Mouse (Mus musculus) liver, adult 2 months (tissue): ENCODE measurements around the gene Snapin. TPM values are rescaled to one million over a fixed set of nuclear protein-coding genes. Genes with fewer than 3 reads are reported as not detected.
A peak's percentile ranks its signal among the peaks of the same experiment; 100 is the strongest.

ENCODE experiments used
- DNase-seq: peaks from one replicate; pipeline ENCODE4 v3.0.0-alpha.2; 2011; ENCODE audit warnings: low read depth, low spot score; ENCODE audit errors: extremely low read depth
- H3K27ac ChIP-seq: fragments of 200-500 bp; replicated peaks from 2 replicates; pipeline ENCODE4 v1.5.1; 2012; ENCODE audit warnings: low read depth, mild to moderate bottlenecking, control low read depth, inconsistent platforms, low read length; ENCODE audit not compliant: insufficient read depth
- H3K27me3 ChIP-seq: fragments of 200-500 bp; 2 replicates; pipeline ENCODE4 v1.6.1; 2012; ENCODE audit warnings: mild to moderate bottlenecking, moderate library complexity, low read length, inconsistent platforms; ENCODE audit not compliant: control insufficient read depth, insufficient read depth
- H3K36me3 ChIP-seq: fragments of 200-500 bp; 2 replicates; pipeline ENCODE4 v1.6.1; 2012; ENCODE audit warnings: low read length, inconsistent platforms; ENCODE audit not compliant: control insufficient read depth, insufficient read depth
- H3K4me1 ChIP-seq: fragments of 200-500 bp; 2 replicates; pipeline ENCODE4 v1.6.1; 2011; ENCODE audit warnings: low read length; ENCODE audit not compliant: control insufficient read depth, insufficient read depth
- H3K4me3 ChIP-seq: fragments of 200-500 bp; 2 replicates; pipeline ENCODE4 v1.5.1; 2011; ENCODE audit warnings: low read depth, mild to moderate bottlenecking, control low read depth, low read length, moderate library complexity; ENCODE audit not compliant: insufficient read depth
- H3K79me2 ChIP-seq: fragments of 200-500 bp; 2 replicates; pipeline ENCODE4 v1.6.1; 2012; ENCODE audit warnings: inconsistent platforms, mild to moderate bottlenecking, low read length, moderate library complexity; ENCODE audit not compliant: control insufficient read depth, insufficient read depth
- H3K9ac ChIP-seq: fragments of 200-500 bp; 2 replicates; pipeline ENCODE4 v1.6.1; 2012; ENCODE audit warnings: low read depth, mild to moderate bottlenecking, control low read depth, inconsistent platforms, low read length
- CTCF ChIP-seq: fragments of 200-500 bp; IDR thresholded peaks from 2 replicates; pipeline ENCODE4 v1.5.1; 2011; ENCODE audit warnings: low read depth, low read length, control low read depth
- POLR2A ChIP-seq: fragments of 200-500 bp; IDR thresholded peaks from 2 replicates; pipeline ENCODE4 v1.6.1; 2011; ENCODE audit warnings: low read length, control low read depth; ENCODE audit not compliant: insufficient read depth; ENCODE audit errors: extremely low read depth
- WGBS: fragments of 180-500 bp; shearing (Covaris S2); methylation state at CpG from one replicate; pipeline ENCODE4 v1.1.7; 2018; 5-methylcytosine and 5-hydroxymethylcytosine counted together
- polyA plus RNA-seq: library from polyadenylated mRNA; depleted of rRNA; stranded (reverse); fragments of >200 nt; gene quantifications from 2 replicates; pipeline ENCODE4 v1.2.3, GENCODE M21; 2012
- total RNA-seq: library from RNA; depleted of rRNA; stranded (reverse); fragments of >200 nt; gene quantifications from 2 replicates; pipeline ENCODE4 v1.2.3, GENCODE M21; 2014

Snapin gene
- total and polyA plus RNA-seq, 2 experiments = 10.6 to 18.5 TPM

DNA sequence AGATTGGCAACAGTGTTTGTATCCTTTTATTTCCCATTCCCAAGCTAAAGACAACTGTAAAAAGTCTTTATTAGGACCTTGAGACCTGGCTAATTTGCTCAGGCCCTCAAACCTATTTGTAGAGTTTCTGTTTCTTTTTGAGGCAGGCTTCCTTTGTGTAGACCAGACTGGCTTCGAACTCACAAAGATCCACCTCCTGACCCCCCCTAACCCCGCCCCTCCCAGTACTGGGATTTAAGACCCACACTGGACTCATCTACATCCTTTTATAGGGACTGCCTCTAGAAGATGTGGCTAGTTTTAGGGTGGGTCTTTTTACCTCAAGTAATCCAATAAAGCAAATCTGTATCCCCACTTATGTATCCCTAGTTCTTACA is 18.9 kb upstream of the Snapin start:
- Histone ChIP-seq H3K4me3 (peak overlapping the region; percentile 5; the same call in 1 of the 2 replicates), H3K9ac (no peak overlapping the region), H3K36me3 (peaks cover 25% of the 10 kb centered on the region), H3K4me1 (peaks cover 14% of the 10 kb centered on the region), H3K27me3 (no peaks in the 10 kb centered on the region), H3K27ac (peak overlapping the region; percentile 2), H3K79me2 (no peaks in the 10 kb centered on the region; the same call in 1 of the 2 replicates)
- 4% methylated on average over 2 of the region's 2 CpGs for WGBS
- TF ChIP-seq CTCF (no peak), POLR2A (no peak)
- no peak for DNase-seq

- no peaks in the 10 kb centered on the region for H3K27me3 ChIP-seq
- DNase-seq = peak; percentile 96
- H3K27ac ChIP-seq = peak within 1 kb of the TSS; percentile 85
- peaks cover 29% of the 10 kb centered on the region for H3K36me3 ChIP-seq
- WGBS = under 1% methylated on average over 66 of the region's 66 CpGs
- H3K9ac ChIP-seq = peak within 1 kb of the TSS; percentile 94
- H3K4me1 ChIP-seq = peaks cover 14% of the 10 kb centered on the region
- peak within 1 kb of the TSS; percentile 76 for H3K4me3 ChIP-seq
- no peaks in the 10 kb centered on the region; the same call in 1 of the 2 replicates for H3K79me2 ChIP-seq
- TF ChIP-seq CTCF = no peak
- TF ChIP-seq POLR2A = peak; percentile 34; the same call in 1 of the 2 replicates
Measured at GRCm38 (mm10) chr3:90508950-90509746, 18.3 kb upstream of the Snapin start, which contains the start of gene Chtop. TSS of gene Chtop (minus strand) at chr3:90509498.

DNA sequence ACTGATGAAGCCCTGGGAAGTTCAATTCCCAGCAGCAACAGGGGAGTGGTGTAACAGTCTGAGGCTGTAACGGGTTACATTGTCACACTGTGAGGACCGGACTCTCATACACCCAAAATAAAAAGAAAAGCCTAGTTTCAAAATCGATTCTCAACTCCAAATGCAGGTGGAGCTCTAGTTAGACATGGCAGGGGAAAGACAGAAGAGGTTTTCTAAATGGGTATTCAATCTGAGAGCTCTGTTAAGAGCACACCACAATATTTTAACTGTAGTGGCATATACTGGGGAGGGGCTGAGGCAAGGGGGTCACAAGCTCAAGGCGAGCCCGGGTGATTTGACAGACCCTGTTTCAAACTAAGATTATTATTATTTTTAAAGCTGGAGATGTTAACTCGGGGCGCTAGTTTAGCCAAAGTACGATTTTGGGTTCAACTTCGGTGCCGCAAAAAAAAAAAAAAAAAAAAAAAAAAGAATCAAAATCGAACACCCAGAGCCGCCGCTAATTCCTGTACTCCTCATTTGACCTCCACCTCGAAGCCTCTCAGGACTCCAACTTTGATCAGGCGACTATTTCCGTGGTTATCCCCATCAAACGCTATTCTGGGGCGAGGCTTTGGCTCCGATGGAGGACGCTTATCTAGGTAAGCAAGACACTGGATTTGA is 17.6 kb upstream of the Snapin start:
- peak; percentile 45 for DNase-seq
- WGBS = under 1% methylated on average over 20 of the region's 20 CpGs
- H3K27ac ChIP-seq = peak overlapping the region; percentile 66
- H3K36me3 ChIP-seq = peaks cover 36% of the 10 kb centered on the region
- no peaks in the 10 kb centered on the region; the same call in 1 of the 2 replicates for H3K79me2 ChIP-seq
- H3K9ac ChIP-seq = peak overlapping the region; percentile 94
- H3K4me1 ChIP-seq = peaks cover 12% of the 10 kb centered on the region
- H3K27me3 ChIP-seq = no peaks in the 10 kb centered on the region
- TF ChIP-seq POLR2A = no peak
- TF ChIP-seq CTCF = no peak
- H3K4me3 ChIP-seq = peak overlapping the region; percentile 76

DNA sequence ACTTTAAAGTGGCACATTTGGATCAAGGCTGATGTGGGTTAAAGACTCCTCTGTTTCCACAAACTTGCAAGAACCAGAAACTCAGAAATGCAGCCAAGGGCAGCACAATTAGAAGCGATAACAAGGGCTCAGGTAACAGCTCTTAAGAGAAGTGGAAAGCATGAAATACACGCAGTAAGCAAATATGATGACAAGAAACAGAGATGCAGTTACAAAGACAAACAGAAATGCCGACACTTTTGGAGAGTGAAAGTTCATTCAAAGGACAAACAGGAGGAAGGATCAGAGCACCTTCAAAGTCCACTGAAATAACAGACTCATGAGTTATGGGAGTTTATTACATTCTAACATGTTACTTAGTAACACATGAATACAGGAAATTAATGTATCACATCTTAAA is 15.5 kb upstream of the Snapin start:
- H3K9ac ChIP-seq = no peak overlapping the region
- peaks cover 8% of the 10 kb centered on the region for H3K4me1 ChIP-seq
- peak; percentile 54 for DNase-seq
- H3K27me3 ChIP-seq = no peaks in the 10 kb centered on the region
- TF ChIP-seq POLR2A = no peak
- TF ChIP-seq CTCF = no peak
- no peak overlapping the region for H3K4me3 ChIP-seq
- H3K79me2 ChIP-seq = no peaks in the 10 kb centered on the region; the same call in 1 of the 2 replicates
- 22% methylated on average over 3 of the region's 3 CpGs for WGBS
- H3K36me3 ChIP-seq = peaks cover 54% of the 10 kb centered on the region
- H3K27ac ChIP-seq = no peak overlapping the region

DNA sequence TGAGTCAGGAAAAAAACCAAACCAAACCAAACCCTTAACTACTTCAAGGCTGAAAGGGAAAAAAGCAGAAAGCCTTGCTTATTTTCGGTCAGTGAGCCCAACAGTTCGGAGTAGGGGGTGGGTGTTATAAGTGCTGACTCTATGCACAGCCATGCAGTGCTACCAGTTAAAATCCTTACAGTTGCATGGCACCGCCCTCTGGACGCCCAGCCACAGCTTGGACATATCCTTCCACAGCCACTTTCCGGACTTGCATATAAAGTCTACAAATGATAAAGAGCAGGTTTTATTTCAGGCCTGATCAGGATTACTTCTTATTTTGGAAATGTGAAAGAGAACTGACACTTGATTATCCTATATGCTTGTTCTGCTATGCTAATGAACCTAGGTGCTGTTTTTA is 14.4 kb upstream of the Snapin start:
- H3K4me1 ChIP-seq = peaks cover 8% of the 10 kb centered on the region
- H3K36me3 ChIP-seq = peaks cover 60% of the 10 kb centered on the region
- TF ChIP-seq CTCF = no peak
- TF ChIP-seq POLR2A = no peak
- no peak overlapping the region for H3K27ac ChIP-seq
- H3K27me3 ChIP-seq = no peaks in the 10 kb centered on the region
- H3K79me2 ChIP-seq = no peaks in the 10 kb centered on the region; the same call in 1 of the 2 replicates
- no peak overlapping the region for H3K4me3 ChIP-seq
- 97% methylated on average over 5 of the region's 5 CpGs for WGBS
- DNase-seq = no peak
- H3K9ac ChIP-seq = no peak overlapping the region

GRCm38 (mm10) chr3:90503444-90503843 is 12.6 kb upstream of the Snapin start:
- Histone ChIP-seq H3K27ac (no peak overlapping the region), H3K4me3 (no peak overlapping the region), H3K36me3 (peaks cover 73% of the 10 kb centered on the region), H3K79me2 (no peaks in the 10 kb centered on the region; the same call in 1 of the 2 replicates), H3K9ac (no peak overlapping the region), H3K27me3 (no peaks in the 10 kb centered on the region), H3K4me1 (peaks cover 8% of the 10 kb centered on the region)
- WGBS = 88% methylated on average over 4 of the region's 4 CpGs
- TF ChIP-seq POLR2A = no peak
- DNase-seq = no peak
